Mouse (Mus musculus): ENCODE data around the gene Pard3b. TPM values are rescaled to one million over a fixed set of nuclear protein-coding genes. Genes with fewer than 3 reads are reported as not detected.

The Pard3b gene
- polyA plus RNA-seq, 1 experiment, result 0.71 TPM

- DNase-seq, result no peak
- WGBS, result 5% methylated on average over 3 of the region's 3 CpGs
- no peaks in the 10 kb centered on the region for H3K27me3 ChIP-seq (ENCODE audit: control insufficient read depth, insufficient read depth, low read length)
- H3K27ac ChIP-seq (ENCODE audit: control insufficient read depth, insufficient read depth, low read length), result no peak overlapping the region
- H3K4me3 ChIP-seq (ENCODE audit: control insufficient read depth, insufficient read depth, low read length), result no peak overlapping the region
- no peaks in the 10 kb centered on the region for H3K36me3 ChIP-seq (ENCODE audit: control insufficient read depth, insufficient read depth, low read length)
- H3K4me1 ChIP-seq (replicated peaks; ENCODE audit: control insufficient read depth, insufficient read depth, low read length), result no peaks in the 10 kb centered on the region
- TF ChIP-seq POLR2A (IDR thresholded peaks at IDR 0.05; ENCODE audit: control insufficient read depth, extremely low read depth, insufficient read depth, low read length, poor library complexity) (no peak), CTCF (IDR thresholded peaks at IDR 0.05; ENCODE audit: borderline replicate concordance, control insufficient read depth, extremely low read depth, insufficient read depth, low read length, poor library complexity) (no peak)
Measured at GRCm38 (mm10) chr1:62041718-62042117, 403.1 kb downstream of the Pard3b start.

- 85% methylated on average over 4 of the region's 4 CpGs for WGBS
- Histone ChIP-seq H3K27ac (ENCODE audit: control insufficient read depth, insufficient read depth, low read length) (no peak overlapping the region), H3K4me1 (replicated peaks; ENCODE audit: control insufficient read depth, insufficient read depth, low read length) (no peaks in the 10 kb centered on the region), H3K4me3 (ENCODE audit: control insufficient read depth, insufficient read depth, low read length) (no peak overlapping the region), H3K36me3 (ENCODE audit: control insufficient read depth, insufficient read depth, low read length) (no peaks in the 10 kb centered on the region), H3K27me3 (ENCODE audit: control insufficient read depth, insufficient read depth, low read length) (no peaks in the 10 kb centered on the region)
- DNase-seq, result no peak
- no peak for TF ChIP-seq CTCF (IDR thresholded peaks at IDR 0.05; ENCODE audit: borderline replicate concordance, control insufficient read depth, extremely low read depth, insufficient read depth, low read length, poor library complexity)
- TF ChIP-seq POLR2A (IDR thresholded peaks at IDR 0.05; ENCODE audit: control insufficient read depth, extremely low read depth, insufficient read depth, low read length, poor library complexity), result no peak
Measured at GRCm38 (mm10) chr1:62048592-62048991, 410.0 kb downstream of the Pard3b start.

- no peaks in the 10 kb centered on the region for H3K4me1 ChIP-seq (replicated peaks; ENCODE audit: control insufficient read depth, insufficient read depth, low read length)
- H3K4me3 ChIP-seq (ENCODE audit: control insufficient read depth, insufficient read depth, low read length), result no peak overlapping the region
- no peaks in the 10 kb centered on the region for H3K36me3 ChIP-seq (ENCODE audit: control insufficient read depth, insufficient read depth, low read length)
- WGBS, result 21% methylated on average over 1 of the region's 1 CpGs
- TF ChIP-seq CTCF (IDR thresholded peaks at IDR 0.05; ENCODE audit: borderline replicate concordance, control insufficient read depth, extremely low read depth, insufficient read depth, low read length, poor library complexity), result no peak
- no peaks in the 10 kb centered on the region for H3K27me3 ChIP-seq (ENCODE audit: control insufficient read depth, insufficient read depth, low read length)
- no peak for DNase-seq
- no peak overlapping the region for H3K27ac ChIP-seq (ENCODE audit: control insufficient read depth, insufficient read depth, low read length)
Measured at GRCm38 (mm10) chr1:62051186-62051825, 412.7 kb downstream of the Pard3b start.

- H3K36me3 ChIP-seq (ENCODE audit: control insufficient read depth, insufficient read depth, low read length), result no peaks in the 10 kb centered on the region
- H3K27ac ChIP-seq (ENCODE audit: control insufficient read depth, insufficient read depth, low read length), result no peak overlapping the region
- no peaks in the 10 kb centered on the region for H3K4me1 ChIP-seq (replicated peaks; ENCODE audit: control insufficient read depth, insufficient read depth, low read length)
- 94% methylated on average over 7 of the region's 7 CpGs for WGBS
- TF ChIP-seq POLR2A (IDR thresholded peaks at IDR 0.05; ENCODE audit: control insufficient read depth, extremely low read depth, insufficient read depth, low read length, poor library complexity), result no peak
- no peak for TF ChIP-seq CTCF (IDR thresholded peaks at IDR 0.05; ENCODE audit: borderline replicate concordance, control insufficient read depth, extremely low read depth, insufficient read depth, low read length, poor library complexity)
- no peak overlapping the region for H3K4me3 ChIP-seq (ENCODE audit: control insufficient read depth, insufficient read depth, low read length)
- no peaks in the 10 kb centered on the region for H3K27me3 ChIP-seq (ENCODE audit: control insufficient read depth, insufficient read depth, low read length)
- no peak for DNase-seq
Measured at GRCm38 (mm10) chr1:62053167-62053638, 414.6 kb downstream of the Pard3b start.

- no peaks in the 10 kb centered on the region for H3K27me3 ChIP-seq (ENCODE audit: control insufficient read depth, insufficient read depth, low read length)
- H3K27ac ChIP-seq (ENCODE audit: control insufficient read depth, insufficient read depth, low read length), result no peak overlapping the region
- TF ChIP-seq POLR2A (IDR thresholded peaks at IDR 0.05; ENCODE audit: control insufficient read depth, extremely low read depth, insufficient read depth, low read length, poor library complexity), result no peak
- TF ChIP-seq CTCF (IDR thresholded peaks at IDR 0.05; ENCODE audit: borderline replicate concordance, control insufficient read depth, extremely low read depth, insufficient read depth, low read length, poor library complexity), result no peak
- 91% methylated on average over 6 of the region's 6 CpGs for WGBS
- DNase-seq, result no peak
- no peaks in the 10 kb centered on the region for H3K36me3 ChIP-seq (ENCODE audit: control insufficient read depth, insufficient read depth, low read length)
- H3K4me3 ChIP-seq (ENCODE audit: control insufficient read depth, insufficient read depth, low read length), result no peak overlapping the region
- H3K4me1 ChIP-seq (replicated peaks; ENCODE audit: control insufficient read depth, insufficient read depth, low read length), result no peaks in the 10 kb centered on the region
Measured at GRCm38 (mm10) chr1:62055280-62055679, 416.7 kb downstream of the Pard3b start.

GRCm38 (mm10) chr1:62070617-62071016, 432.0 kb downstream of the Pard3b start:
- no peak for DNase-seq
- Histone ChIP-seq H3K27ac (ENCODE audit: control insufficient read depth, insufficient read depth, low read length) (no peak overlapping the region), H3K27me3 (ENCODE audit: control insufficient read depth, insufficient read depth, low read length) (no peaks in the 10 kb centered on the region), H3K4me1 (replicated peaks; ENCODE audit: control insufficient read depth, insufficient read depth, low read length) (no peaks in the 10 kb centered on the region), H3K36me3 (ENCODE audit: control insufficient read depth, insufficient read depth, low read length) (no peaks in the 10 kb centered on the region), H3K4me3 (ENCODE audit: control insufficient read depth, insufficient read depth, low read length) (no peak overlapping the region)
- TF ChIP-seq CTCF (IDR thresholded peaks at IDR 0.05; ENCODE audit: borderline replicate concordance, control insufficient read depth, extremely low read depth, insufficient read depth, low read length, poor library complexity) (no peak), POLR2A (IDR thresholded peaks at IDR 0.05; ENCODE audit: control insufficient read depth, extremely low read depth, insufficient read depth, low read length, poor library complexity) (no peak)
- 94% methylated on average over 6 of the region's 6 CpGs for WGBS

GRCm38 (mm10) chr1:62071139-62071538, 432.5 kb downstream of the Pard3b start:
- 96% methylated on average over 7 of the region's 7 CpGs for WGBS
- TF ChIP-seq CTCF (IDR thresholded peaks at IDR 0.05; ENCODE audit: borderline replicate concordance, control insufficient read depth, extremely low read depth, insufficient read depth, low read length, poor library complexity) (no peak), POLR2A (IDR thresholded peaks at IDR 0.05; ENCODE audit: control insufficient read depth, extremely low read depth, insufficient read depth, low read length, poor library complexity) (no peak)
- no peak for DNase-seq
- no peak overlapping the region for H3K4me3 ChIP-seq (ENCODE audit: control insufficient read depth, insufficient read depth, low read length)
- H3K27ac ChIP-seq (ENCODE audit: control insufficient read depth, insufficient read depth, low read length), result no peak overlapping the region
- no peaks in the 10 kb centered on the region for H3K4me1 ChIP-seq (replicated peaks; ENCODE audit: control insufficient read depth, insufficient read depth, low read length)
- no peaks in the 10 kb centered on the region for H3K27me3 ChIP-seq (ENCODE audit: control insufficient read depth, insufficient read depth, low read length)
- no peaks in the 10 kb centered on the region for H3K36me3 ChIP-seq (ENCODE audit: control insufficient read depth, insufficient read depth, low read length)

All from thymus, adult 2 months (tissue).